Mouse (Mus musculus): ENCODE data around the gene Gbgt1. TPM values are rescaled to one million over a fixed set of nuclear protein-coding genes. Genes with fewer than 3 reads are reported as not detected.
A peak's percentile ranks its signal among the peaks of the same experiment; 100 is the strongest.

The Gbgt1 gene
- polyA plus RNA-seq, 1 experiment = 1.5 TPM

GRCm38 (mm10) chr2:28525943-28526876 lies 29.5 kb downstream of the Gbgt1 start:
- H3K4me1 ChIP-seq (ENCODE audit: control insufficient read depth, insufficient read depth, low read length) = peaks cover 85% of the 10 kb centered on the region
- no peak overlapping the region for H3K4me3 ChIP-seq (replicated peaks; ENCODE audit: insufficient read depth, low read depth, low read length)
- H3K27me3 ChIP-seq (ENCODE audit: control insufficient read depth, insufficient read depth, low read length) = no peaks in the 10 kb centered on the region
- peak overlapping the region; percentile 70 for H3K27ac ChIP-seq (ENCODE audit: insufficient read depth, low read length)
- TF ChIP-seq POLR2A (IDR thresholded peaks at IDR 0.05; ENCODE audit: borderline replicate concordance, insufficient read depth, low read length) (no peak), CTCF (IDR thresholded peaks at IDR 0.05; ENCODE audit: borderline replicate concordance, insufficient read depth, low read depth, low read length) (peak; percentile 44; the same call in 1 of the 2 replicates)
- 30% methylated on average over 12 of the region's 12 CpGs for WGBS
- peak; percentile 20 to 35 for DNase-seq

DNA sequence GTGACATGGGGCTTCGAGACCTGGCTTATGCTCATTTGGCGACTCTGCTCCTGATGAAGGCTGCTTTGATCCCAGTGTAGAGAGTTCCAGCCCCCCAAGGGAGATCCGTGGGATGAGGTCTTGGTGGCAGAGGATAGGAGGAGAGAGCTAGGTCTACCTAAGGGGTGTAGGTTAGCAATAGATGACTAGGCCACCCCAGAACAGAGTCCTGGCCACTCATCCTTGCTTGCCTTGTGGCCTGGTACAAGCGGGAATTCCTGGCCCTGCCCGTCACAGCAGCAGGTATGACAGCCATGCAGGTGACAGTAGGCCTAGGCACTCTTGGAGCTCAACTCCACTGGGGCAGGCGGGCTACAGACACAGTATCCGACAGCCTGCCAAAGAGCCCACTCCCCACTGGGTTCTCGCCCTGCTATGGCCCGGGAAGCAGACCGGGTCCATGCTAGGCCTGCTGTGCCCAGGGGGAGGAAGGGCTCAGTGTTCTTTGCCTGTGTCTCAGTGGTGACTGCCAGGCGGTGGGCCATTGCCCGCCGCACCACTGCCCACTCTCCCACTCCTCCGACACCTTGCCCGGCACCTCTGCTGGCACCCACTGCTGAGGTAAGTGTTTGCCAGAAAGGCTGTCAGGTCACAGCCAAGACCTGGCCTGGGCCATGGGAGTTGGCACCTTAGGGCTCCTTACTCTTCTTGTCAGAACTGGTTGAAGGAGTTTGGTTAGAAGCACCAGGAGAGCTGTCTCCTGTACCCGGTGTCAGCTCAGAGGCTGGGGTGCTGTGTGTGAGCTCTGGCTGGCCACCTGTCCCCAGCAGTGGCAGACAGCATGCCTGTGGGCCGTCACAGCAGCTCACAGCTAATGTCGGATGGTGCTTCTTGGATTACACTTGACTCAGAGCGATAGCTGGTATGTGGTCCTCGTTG lies 31.0 kb downstream of the Gbgt1 start:
- TF ChIP-seq CTCF (IDR thresholded peaks at IDR 0.05; ENCODE audit: borderline replicate concordance, insufficient read depth, low read depth, low read length) (no peak), POLR2A (IDR thresholded peaks at IDR 0.05; ENCODE audit: borderline replicate concordance, insufficient read depth, low read length) (no peak)
- H3K27me3 ChIP-seq (ENCODE audit: control insufficient read depth, insufficient read depth, low read length) = no peaks in the 10 kb centered on the region
- DNase-seq = peak; percentile 41 to 55
- peaks cover 79% of the 10 kb centered on the region for H3K4me1 ChIP-seq (ENCODE audit: control insufficient read depth, insufficient read depth, low read length)
- H3K27ac ChIP-seq (ENCODE audit: insufficient read depth, low read length) = no peak overlapping the region; the same call in 1 of the 2 replicates
- no peak overlapping the region for H3K4me3 ChIP-seq (replicated peaks; ENCODE audit: insufficient read depth, low read depth, low read length)
- WGBS = 45% methylated on average over 20 of the region's 20 CpGs

GRCm38 (mm10) chr2:28528354-28528730 lies 31.7 kb downstream of the Gbgt1 start:
- peak in 1 of 2 experiments; percentile 64 for DNase-seq
- 16% methylated on average over 7 of the region's 7 CpGs for WGBS
- Histone ChIP-seq H3K4me3 (replicated peaks; ENCODE audit: insufficient read depth, low read depth, low read length) (no peak overlapping the region), H3K4me1 (ENCODE audit: control insufficient read depth, insufficient read depth, low read length) (peaks cover 80% of the 10 kb centered on the region), H3K27ac (ENCODE audit: insufficient read depth, low read length) (no peak overlapping the region; the same call in 1 of the 2 replicates), H3K27me3 (ENCODE audit: control insufficient read depth, insufficient read depth, low read length) (no peaks in the 10 kb centered on the region)
- no peak for TF ChIP-seq CTCF (IDR thresholded peaks at IDR 0.05; ENCODE audit: borderline replicate concordance, insufficient read depth, low read depth, low read length)
- no peak for TF ChIP-seq POLR2A (IDR thresholded peaks at IDR 0.05; ENCODE audit: borderline replicate concordance, insufficient read depth, low read length)

- H3K27ac ChIP-seq (ENCODE audit: insufficient read depth, low read length) = peak overlapping the region; percentile 26
- H3K4me1 ChIP-seq (ENCODE audit: control insufficient read depth, insufficient read depth, low read length) = peaks cover 69% of the 10 kb centered on the region
- H3K27me3 ChIP-seq (ENCODE audit: control insufficient read depth, insufficient read depth, low read length) = no peaks in the 10 kb centered on the region
- 36% methylated on average over 4 of the region's 4 CpGs for WGBS
- no peak for DNase-seq
- no peak for TF ChIP-seq POLR2A (IDR thresholded peaks at IDR 0.05; ENCODE audit: borderline replicate concordance, insufficient read depth, low read length)
- TF ChIP-seq CTCF (IDR thresholded peaks at IDR 0.05; ENCODE audit: borderline replicate concordance, insufficient read depth, low read depth, low read length) = no peak
- no peak overlapping the region for H3K4me3 ChIP-seq (replicated peaks; ENCODE audit: insufficient read depth, low read depth, low read length)
Measured at GRCm38 (mm10) chr2:28529856-28530255, 33.2 kb downstream of the Gbgt1 start.

- no peak for DNase-seq
- H3K27ac ChIP-seq (ENCODE audit: insufficient read depth, low read length) = peak overlapping the region; percentile 18; the same call in 1 of the 2 replicates
- H3K4me3 ChIP-seq (replicated peaks; ENCODE audit: insufficient read depth, low read depth, low read length) = no peak overlapping the region
- TF ChIP-seq CTCF (IDR thresholded peaks at IDR 0.05; ENCODE audit: borderline replicate concordance, insufficient read depth, low read depth, low read length) (no peak), POLR2A (IDR thresholded peaks at IDR 0.05; ENCODE audit: borderline replicate concordance, insufficient read depth, low read length) (no peak)
- WGBS = 60% methylated on average over 7 of the region's 7 CpGs
- H3K27me3 ChIP-seq (ENCODE audit: control insufficient read depth, insufficient read depth, low read length) = no peaks in the 10 kb centered on the region
- H3K4me1 ChIP-seq (ENCODE audit: control insufficient read depth, insufficient read depth, low read length) = peaks cover 68% of the 10 kb centered on the region
Measured at GRCm38 (mm10) chr2:28530311-28530710, 33.6 kb downstream of the Gbgt1 start.

DNA sequence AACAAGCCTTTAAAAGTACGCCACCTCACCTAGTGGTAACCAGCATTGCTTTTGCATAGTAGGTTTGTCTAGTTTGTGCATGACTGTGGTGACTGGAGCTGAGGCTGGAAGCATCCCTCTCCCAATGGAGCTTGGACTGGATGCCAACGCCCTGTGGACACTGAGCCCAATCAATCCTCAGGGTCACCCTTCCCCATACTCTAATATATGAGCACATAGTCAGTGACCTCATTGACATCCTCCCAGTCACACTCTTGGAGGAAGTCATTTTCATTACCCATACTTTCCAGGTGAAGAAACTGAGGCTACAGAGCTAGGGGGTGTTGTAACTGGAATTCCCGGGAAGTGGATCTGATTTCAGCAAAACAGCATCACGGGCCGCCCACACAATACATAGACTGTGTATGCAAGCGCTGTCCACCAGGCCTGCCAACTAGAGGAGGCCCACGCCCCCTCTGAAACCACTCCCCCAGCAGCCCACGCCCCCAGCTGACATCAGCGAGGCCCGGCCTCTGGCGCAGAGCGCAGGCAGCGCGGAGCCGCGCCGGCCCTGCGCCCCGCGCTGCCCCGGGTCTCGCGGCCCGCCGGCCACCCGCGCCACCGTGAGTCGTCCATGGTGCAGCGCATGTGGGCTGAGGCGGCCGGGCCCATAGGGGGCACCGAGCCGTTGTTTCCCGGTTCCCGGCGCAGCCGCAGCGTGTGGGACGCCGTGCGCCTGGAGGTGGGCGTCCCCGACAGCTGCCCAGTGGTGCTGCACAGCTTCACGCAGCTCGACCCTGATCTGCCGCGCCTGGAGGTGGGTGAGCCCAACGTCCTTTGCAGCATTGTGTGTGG lies 36.5 kb downstream of the Gbgt1 start:
- Histone ChIP-seq H3K4me1 (ENCODE audit: control insufficient read depth, insufficient read depth, low read length) (peaks cover 67% of the 10 kb centered on the region), H3K27me3 (ENCODE audit: control insufficient read depth, insufficient read depth, low read length) (no peaks in the 10 kb centered on the region), H3K4me3 (replicated peaks; ENCODE audit: insufficient read depth, low read depth, low read length) (peak overlapping the region; percentile 86), H3K27ac (ENCODE audit: insufficient read depth, low read length) (peak overlapping the region; percentile 91)
- DNase-seq = peak; percentile 90 to 92
- WGBS = 3% methylated on average over 49 of the region's 49 CpGs
- peak; percentile 66 for TF ChIP-seq POLR2A (IDR thresholded peaks at IDR 0.05; ENCODE audit: borderline replicate concordance, insufficient read depth, low read length)
- no peak for TF ChIP-seq CTCF (IDR thresholded peaks at IDR 0.05; ENCODE audit: borderline replicate concordance, insufficient read depth, low read depth, low read length)

All from cerebellum, adult 2 months (tissue).